Mouse (Mus musculus) thymus, adult 2 months (tissue): ENCODE data around the gene Hgd.

Source experiments
- CTCF ChIP-seq: fragments of 200-500 bp; IDR thresholded peaks from 2 replicates; pipeline ENCODE4 v1.5.1; 2012; ENCODE audit warnings: mild to moderate bottlenecking, control low read depth, low read length, moderate library complexity, borderline replicate concordance; ENCODE audit not compliant: control insufficient read depth, poor library complexity, insufficient read depth; ENCODE audit errors: extremely low read depth
- POLR2A ChIP-seq: fragments of 200-500 bp; IDR thresholded peaks from 2 replicates; pipeline ENCODE4 v1.6.1; 2012; ENCODE audit warnings: mild to moderate bottlenecking, low read length, control low read depth, moderate library complexity; ENCODE audit not compliant: control insufficient read depth, poor library complexity, insufficient read depth; ENCODE audit errors: extremely low read depth

DNA sequence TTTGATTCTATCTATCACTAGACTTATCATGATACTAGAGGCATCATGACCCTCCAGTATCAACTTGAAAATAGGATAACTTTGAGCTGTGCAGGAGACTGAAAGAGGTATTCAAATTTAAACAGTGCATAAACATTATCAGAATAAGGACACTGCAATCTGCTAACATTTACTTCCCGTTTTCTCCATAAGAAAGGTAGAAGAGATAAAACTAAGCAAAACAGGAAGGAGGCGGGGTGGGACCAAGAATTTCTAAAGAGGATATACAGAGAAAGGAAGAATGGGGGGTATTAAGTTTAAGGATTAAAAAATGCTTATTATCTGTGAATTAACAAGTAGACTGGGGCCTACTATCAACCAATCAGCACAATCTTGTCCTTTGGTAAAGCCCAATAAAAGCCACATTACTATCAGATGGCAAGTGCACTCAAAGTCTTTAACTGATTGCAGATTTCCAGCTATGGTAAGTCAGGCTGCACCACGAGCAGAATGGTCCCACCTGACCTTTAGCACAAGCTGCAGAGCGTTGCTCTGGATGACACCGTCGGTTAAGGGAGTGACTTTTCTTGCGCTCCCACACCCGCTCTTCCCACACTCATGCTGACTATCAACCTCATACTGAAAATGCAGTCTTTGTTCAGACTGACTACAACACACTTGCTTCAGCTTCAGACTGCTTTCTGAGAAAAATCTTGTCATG, 46.4 kb upstream of the Hgd start:
- TF ChIP-seq CTCF: no peak
- TF ChIP-seq POLR2A: no peak
